Mouse (Mus musculus) spleen, embryonic (tissue): Measurements from ENCODE around the gene Tmem233.

Source experiments
- CTCF ChIA-PET: fragments of 350-600 bp; sonication (Branson Sonifier 250); formaldehyde crosslinking; loops from one replicate; lab custom pipeline; 2022; lab: Charles Lee

Gene Tmem233

DNA sequence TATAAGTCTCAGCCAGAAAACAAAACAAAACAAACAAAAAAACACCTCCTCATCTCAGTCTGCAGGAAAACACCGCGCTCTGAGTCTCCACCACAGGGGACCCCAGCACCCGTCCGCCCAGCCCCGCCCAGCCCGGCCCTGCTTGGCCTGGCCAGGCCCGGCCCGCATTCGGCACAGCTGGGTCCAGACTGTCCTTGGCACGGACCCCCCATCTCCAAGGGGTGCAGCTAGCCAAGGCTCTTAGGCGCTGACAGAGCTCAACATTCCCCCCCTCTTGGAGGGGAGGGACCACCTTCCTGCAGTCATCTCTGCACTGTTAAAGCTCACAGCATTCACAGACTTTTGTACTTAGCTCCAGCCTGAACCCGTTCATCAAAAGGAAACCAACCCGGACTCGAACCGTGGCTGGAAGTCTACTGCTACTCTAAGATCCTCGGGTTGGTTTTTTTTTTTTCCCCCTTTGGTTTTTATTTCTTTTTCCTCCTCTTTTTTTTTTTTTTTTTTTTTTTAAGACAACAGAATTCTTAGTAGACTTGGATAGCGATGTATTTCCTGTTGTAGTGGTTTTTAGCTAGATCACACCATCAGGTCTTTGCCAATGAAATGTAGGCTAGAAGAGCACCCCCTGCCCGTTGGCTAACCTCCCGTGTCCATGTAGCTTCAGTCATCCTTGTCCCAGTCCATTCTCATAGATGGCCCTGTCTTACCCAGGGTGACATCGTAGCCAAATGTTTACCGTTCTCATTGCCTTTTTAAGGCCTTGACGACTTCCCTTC is 76.5 kb downstream of the Tmem233 start:
- CTCF ChIA-PET: no interaction called here

DNA sequence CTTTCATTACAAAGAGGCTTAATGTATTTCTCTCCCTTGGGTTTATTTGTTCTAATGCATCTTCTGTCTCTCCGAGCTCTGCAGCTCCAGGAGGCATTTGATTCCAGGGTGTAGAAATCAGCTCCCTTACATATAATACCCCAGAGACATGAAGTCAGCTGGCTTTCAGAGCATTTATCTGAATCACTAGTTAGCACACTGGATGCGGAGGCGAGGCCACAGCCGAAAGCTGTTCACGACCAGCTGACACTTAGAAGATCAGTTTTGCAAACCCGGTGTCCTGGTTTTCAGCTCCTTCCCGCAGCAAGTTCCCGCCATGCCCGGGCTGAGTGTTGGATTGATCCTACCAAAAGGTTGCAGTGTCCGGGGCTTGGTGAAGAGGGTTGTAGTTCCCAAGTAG is 78.8 kb downstream of the Tmem233 start:
- CTCF ChIA-PET: interaction anchor here (0.6 kb wide), 1 partner anchor 63 kb away, joined by 3 read pairs; no protein-coding TSS in a partner anchor

DNA sequence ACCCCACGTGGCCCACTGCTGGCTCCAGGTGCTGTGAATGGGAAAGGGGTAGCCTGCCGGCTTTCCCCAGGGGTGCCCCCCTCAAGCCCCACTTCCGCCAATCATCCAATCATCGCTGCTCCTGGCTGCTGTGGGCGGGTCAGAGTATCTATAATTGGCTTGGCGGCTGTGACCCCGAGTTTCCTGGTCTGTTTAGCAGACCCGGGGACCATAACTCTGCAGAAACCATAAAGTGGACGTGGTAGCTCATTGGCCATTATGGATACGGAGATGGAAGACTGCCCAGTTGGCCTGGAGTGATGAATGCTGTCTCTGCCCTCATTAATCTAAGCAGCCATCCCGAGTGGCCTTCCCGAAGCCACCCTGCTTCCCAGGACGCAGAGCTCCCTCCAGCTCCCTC is 79.2 kb downstream of the Tmem233 start:
- CTCF ChIA-PET: no interaction called here

DNA sequence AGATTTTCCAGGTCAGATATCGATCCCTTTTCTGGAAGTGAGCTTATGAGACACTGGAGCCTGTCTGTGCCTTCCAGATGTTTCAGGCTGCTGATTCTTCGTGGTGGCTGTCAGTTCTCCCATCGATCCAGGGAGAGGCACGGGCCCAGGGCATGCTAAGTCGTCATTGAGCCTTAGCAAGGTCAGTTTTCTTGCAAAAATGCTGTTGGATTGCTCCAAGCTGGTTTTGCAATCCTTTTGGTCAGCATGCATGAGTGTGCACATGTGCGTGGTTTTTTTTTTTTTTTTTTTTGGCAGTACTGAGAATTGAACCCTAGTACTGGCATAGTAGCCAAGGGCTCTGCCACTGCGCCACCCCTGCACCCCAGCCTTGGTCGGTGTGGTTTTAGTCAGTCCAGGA is 79.9 kb downstream of the Tmem233 start:
- CTCF ChIA-PET: interaction anchor here (0.6 kb wide), 1 partner anchor 26 kb away, joined by 3 read pairs; no protein-coding TSS in a partner anchor

DNA sequence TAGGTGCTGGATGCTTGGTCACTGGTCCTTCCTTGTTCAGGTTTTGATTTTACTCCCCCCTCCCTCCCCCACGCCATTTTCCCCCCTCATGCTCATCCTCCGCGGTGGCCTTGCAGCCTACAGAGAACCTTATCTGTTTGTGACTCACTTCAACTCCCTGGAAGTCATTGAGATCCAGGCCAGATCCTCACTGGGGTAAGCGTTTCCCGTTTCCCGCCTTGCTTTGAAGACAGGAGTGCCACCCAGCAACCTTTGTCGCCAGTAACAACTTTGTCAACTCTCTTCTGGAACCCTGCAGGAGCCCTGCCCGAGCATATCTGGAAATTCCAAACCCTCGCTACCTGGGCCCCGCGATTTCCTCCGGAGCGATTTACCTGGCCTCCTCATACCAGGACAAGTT is 85.7 kb downstream of the Tmem233 start:
- CTCF ChIA-PET: no interaction called here

DNA sequence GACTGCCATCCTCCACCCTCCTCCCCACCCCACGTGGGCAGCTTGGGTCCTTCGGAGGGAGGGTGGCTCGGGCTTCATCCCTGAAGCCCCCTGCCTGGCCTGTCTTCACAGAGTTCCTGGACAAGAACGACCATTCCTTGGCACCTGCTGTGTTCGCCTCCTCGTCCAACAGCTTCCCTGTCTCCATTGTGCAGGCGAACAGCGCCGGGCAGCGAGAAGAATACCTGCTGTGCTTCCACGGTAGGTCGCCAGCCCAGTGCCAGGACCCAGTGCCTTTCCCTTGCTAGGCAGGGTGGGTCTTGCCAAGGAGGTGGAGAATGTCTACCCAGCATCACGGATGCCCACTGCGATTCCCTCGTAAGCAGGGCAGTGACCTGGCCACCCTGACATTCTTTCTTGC is 88.9 kb downstream of the Tmem233 start:
- CTCF ChIA-PET: no interaction called here

DNA sequence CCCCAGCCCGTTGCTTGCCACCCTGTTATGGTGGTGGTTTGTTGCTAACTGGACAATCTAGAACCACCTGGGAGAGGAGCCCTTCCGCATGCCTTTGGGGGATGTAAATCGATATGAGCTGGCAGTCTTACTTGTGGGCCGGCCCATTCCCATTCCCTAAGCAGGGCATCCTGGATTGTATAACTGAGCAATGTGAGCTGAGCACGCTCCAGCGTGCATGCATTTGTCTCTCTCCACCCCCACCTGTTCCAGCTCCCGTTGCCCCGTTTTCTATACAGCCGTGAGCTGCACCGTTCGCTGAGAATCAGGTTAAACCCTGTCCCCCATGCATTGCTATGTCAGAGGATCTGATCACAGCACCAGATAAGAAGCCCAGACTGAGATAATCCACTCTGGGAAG is 91.3 kb downstream of the Tmem233 start:
- CTCF ChIA-PET: no interaction called here
